Mouse (Mus musculus): ENCODE measurements around the gene Limch1. TPM values are rescaled to one million over a fixed set of nuclear protein-coding genes. Genes with fewer than 3 reads are reported as not detected.

Gene Limch1
- total RNA-seq, 2 experiments from 2014 or later, result 97.7 to 103 TPM

DNA sequence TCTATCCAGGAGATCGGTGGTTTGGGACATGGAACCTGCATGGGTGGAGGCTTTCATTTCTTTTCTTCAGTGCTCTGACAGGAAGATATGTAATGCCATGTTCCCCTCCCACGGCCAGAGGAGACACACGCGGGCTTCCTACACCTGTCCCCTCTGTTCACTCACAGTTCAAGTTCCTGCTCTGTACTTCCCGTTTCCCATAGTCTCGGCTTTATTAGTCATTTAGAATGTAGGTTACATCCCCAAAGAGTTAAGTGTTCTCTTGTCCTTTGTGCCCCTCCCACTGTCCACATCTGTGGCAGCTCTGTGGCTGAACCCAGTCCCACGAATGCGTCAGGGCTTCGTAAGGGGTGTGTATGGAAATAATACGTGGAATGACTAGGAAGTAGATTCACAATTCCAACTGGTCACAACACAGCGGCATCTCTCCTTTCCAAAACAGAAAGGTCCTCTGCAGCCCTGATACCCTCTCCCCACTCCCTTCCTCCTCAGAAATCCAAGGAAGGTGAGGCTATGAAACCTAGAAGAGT is 126.0 kb downstream of the Limch1 start:
- no peak for DNase-seq
- intact Hi-C loops (cut with DNase I), result no loop called here

DNA sequence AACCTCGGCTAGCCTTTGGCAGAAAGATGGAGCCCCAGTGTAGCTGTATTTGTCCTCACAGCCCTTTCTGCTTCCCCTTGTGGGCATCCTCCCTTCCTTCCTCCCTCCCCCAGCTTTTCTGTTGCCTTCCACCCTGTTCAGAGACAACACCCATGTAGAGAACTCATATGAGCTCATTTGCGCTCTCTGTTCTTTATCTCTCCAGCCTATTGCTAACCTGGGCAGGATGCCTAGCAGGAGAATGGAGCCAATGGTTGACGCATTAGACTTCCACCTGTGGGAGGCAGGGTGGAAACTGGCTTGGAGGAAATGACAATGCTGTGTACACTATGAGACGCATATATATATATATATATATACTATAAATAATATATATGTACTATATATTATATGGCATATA is 126.4 kb downstream of the Limch1 start:
- no peak for DNase-seq

DNA sequence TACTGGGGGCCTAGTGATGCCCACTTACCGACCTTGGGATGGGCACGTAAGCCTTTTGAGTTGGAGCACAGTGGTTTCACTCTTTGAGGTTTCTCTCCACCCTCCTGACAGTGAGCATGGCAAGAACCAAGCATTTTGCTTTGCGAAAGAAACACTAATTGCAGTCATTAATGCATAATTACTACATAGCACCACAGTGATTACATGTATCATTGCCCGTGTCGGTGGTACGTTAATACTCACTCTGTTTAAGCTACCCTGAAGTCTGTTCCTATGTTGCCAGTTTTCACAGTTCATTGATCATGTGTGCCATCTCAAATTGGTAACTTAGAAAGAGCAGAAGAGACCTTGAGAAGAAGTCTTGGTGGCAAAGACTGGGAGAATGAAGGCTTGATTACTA is 127.1 kb downstream of the Limch1 start:
- intact Hi-C loops (cut with DNase I), result no loop called here
- no peak for DNase-seq

More for the DNA sequence above, 126.4 kb downstream of the Limch1 start:
- intact Hi-C loops (cut with DNase I), result no loop called here

DNA sequence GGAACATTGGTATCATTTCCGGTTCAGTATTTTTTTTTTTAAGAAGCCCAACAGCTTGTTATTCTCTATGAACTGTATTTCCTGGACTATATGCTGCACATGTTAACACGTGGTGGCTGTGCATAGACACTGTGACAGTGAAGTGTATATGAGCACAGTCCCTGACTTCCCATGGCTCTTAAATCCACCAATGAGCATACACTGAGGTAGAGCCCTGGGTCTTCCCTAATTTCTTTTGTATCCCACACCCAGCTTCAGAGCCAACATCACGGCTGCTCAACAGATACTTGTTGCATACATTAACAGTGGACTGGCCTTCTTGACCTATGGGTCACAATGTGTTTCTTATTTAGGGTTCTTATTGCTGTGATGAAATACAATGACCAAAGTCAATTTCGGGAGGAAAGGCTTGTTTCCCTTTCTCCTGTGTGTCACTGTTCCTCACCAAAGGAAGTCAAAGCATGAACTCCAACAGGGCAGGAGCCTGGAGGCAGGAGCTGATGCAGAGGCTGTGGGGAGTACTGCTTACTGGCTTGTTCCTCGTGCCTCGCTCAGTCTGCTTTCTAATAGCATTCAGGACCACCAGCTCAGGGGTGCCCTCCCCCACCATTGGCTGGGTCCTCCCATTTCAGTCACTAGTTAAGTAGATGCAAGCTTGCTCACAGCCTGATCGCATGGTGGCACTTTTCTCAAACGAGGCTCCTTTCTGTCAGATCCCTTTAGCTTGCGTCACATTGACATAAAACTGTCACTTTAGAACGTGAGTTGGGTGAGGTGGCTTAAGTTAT is 130.6 kb downstream of the Limch1 start:
- no peak for DNase-seq
- intact Hi-C loops (cut with DNase I), result no loop called here

DNA sequence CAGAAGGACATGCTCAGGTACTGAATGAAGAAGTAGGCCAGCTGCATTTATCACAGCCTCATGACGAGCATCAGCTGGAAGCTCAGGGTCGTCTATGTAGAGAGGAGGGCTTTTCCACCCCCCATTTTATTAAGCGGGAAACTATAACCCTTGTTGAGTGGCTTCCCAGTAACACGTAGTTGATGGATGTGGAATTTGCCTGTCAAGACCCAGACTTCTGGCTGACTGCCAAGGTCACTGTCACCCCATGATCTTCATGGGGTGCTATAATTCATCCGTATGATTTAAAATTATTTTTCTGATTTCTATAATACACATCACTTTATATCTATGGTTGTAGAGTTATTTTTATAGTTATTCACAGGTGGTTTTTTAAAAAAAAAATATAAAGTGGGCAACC is 131.4 kb downstream of the Limch1 start:
- intact Hi-C loops (cut with DNase I), result no loop called here
- no peak for DNase-seq

DNA sequence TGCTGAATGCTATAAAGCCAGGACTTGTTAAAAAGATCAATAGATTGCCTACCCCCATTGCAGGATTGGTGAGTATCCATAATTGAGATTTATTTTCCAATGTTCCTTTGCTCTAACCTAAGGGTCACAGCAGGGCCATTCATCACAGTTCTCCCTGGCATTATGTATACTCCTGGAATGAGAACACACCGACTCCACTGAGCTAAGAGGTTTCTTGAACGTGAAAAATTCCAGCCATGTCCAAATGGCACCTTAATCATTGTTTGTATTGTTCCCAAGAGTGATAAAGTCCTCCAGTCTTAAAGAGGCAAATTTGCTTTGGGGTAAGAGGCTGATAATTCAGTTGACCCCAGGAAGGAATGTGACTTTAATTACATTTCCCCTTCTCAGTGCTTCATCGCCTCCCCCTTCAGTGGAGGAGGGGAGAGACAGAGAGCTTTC is 136.3 kb downstream of the Limch1 start:
- no peak for DNase-seq
- intact Hi-C loops (cut with DNase I), result no loop called here

DNA sequence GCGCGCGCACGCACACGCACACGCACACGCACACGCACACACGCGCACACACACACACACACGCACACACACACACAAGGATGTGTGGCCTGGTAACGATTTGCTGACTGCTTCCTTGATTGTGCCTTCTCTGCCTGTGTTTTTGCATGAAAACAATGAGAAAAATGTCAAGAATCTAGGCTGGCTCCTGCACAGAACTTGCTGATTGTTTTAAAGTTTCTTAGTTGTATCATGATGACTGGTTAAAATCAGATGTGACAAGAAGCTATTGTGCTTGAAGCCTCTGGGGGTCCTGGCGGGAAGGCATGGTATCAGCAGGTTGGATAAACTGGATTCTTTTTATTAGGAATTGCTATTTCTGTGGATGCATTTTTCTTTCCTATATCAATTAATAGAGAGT is 137.1 kb downstream of the Limch1 start:
- no peak for DNase-seq
- intact Hi-C loops (cut with DNase I), result no loop called here

DNA sequence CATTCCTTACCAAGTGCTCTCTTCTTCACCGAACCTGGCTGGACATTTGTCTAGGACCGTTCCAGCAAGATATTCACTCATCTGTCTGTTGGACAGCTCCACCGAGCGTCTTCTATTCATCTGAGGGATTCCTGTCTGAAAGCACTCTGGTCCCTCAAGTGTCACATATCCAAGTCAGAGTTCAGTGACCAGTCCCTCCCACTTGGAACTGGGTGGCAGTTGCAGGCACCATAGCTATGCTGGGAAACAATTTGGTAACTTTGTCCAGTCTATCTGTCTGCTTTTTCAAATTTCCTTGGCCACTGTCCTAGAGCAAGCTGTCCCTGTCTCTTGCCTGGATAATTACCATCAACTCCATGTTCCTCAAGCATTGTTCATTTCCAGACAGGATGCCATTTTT is 138.9 kb downstream of the Limch1 start:
- intact Hi-C loops (cut with DNase I), result no loop called here
- DNase-seq, result no peak

DNA sequence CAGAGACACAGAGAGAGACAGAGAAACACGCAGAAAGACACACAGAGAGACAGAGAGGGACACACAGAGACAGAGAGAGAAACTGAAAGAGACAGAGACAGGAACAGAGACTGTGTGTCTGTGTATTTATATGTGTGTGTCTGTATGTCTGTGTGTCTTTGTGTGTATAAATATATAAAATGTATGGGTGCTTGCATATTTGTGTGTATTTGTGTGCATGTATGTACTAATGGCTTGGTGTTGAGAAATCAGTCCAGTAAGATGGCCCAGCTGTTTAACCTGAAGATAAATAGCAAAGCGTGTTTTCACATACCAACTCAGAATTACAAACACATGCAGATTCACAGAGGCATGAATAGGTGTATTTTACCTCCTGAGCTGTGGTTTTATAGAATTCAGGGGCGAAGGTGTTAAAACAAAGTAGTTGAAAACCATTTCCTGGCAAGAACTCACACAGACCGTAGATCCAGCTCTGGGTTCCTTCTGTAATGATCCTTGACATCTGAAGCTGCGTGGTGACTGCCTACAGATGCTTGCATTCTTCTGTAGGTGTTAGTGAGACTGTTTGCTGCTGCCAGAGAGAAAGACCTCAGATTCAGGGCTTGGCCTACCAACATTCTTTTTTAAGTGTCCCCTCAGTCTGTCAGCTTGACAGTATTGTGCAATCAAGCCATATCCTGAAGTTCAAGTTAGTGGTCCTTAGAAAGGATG is 140.9 kb downstream of the Limch1 start:
- intact Hi-C loops (cut with DNase I), result no loop called here
- no peak for DNase-seq

DNA sequence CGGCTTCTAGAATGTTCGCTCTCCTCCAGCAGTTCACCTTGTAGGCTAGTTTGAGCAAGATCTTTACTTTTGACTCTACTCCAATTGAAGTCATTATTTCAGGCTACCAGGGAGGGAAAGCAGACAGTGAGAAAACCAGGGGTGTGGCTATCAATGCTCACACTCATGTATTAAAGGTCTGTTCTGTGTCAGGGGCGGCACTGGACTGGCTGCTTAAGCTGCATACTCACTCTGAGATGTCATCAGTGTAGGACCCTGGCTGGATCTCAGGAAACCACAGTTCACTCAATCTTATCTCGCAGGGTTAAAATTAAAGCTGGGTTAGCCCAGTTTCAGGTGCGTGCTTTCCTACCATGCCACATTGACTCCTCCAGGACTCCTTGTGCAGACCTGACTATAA is 142.4 kb downstream of the Limch1 start:
- intact Hi-C loops (cut with DNase I), result no loop called here
- DNase-seq, result no peak

DNA sequence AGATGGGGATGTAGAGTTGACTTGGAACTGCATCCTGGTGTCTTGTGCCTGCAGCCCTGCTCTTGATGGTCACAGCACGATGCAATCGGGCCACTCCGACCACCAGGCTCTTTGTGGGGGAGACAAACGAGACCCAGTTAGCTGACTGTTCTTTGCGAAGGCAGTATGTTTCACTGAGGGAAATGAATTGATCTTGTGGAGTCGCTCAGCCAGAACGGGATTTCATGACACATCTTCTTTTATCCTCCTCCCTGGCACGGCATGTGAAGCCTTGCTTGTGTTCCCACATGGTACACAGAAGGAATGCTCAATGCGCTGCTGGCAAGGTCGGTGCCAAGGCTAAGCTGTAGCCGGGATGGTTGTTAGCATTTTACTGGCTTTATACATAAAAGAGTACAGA is 143.7 kb downstream of the Limch1 start:
- DNase-seq, result no peak
- intact Hi-C loops (cut with DNase I), result no loop called here

DNA sequence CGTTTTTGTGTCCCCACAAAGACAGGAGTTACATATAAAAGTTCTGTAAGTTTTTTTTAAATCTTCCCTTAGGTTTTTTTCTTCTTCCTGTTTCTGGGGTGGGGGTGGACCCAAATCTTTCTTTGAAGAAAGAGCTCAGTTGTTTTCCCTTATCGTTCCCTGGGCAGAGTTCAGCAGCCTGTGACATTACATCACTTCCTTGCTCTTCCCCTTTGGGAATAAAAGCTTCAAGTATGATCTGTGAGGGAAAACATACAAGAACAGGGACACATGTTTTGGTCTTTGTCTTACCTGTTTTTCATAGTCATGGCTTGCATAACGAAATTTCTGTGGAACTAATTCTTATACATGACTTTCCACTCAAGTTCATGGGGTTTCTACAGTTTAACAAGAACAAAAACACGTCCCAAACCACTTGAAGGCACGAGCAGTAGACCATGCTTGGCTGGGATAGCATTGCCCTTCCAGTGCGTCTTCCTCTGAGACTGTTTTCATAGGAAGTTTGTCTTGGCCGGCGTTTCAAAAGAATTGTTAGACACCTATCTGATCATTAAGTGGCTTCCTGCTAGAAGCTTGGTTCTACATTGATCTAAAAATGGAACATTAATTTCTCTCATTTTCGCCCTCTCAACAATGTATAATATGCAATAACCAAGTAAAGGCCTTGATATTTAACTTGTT is 150.0 kb downstream of the Limch1 start:
- intact Hi-C loops (cut with DNase I), result no loop called here
- DNase-seq, result no peak

DNA sequence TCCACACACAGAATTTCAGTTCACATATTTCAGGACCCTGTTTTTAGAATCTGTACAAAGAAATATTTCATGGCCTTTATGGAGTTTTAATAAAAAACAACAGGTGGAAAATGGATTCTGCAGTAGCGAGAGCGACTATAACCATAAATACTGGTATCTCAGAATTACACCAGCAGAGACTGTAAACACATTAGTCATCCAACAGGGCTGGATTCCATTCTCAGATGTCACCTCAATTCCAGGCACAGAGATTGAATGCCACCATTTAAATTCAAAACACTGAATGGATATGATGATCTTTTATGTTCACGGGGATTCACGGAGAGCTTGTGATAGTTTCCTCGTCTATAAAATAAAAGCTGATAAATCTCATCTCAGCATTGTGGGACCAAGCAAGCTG is 152.0 kb downstream of the Limch1 start:
- intact Hi-C loops (cut with DNase I), result no loop called here
- DNase-seq, result no peak

DNA sequence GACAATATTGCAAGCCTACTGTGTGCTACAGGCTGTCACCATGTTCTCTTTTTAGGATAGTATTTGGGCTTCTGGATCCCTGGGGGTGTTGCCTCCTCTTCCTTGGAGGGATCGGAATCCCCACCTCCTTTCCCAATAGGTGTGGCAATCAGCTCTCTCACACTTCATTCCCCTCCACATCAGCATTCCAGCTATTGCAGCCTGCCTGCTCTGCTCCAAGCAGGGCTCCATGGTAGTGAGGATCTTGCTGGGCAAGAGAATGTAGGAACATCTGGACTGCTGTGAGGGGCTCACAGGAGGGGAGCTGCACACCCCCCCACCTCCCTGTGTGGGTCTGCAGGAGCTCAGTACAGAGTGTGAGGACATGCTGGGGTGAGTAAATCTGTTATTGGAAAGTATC is 152.6 kb downstream of the Limch1 start:
- intact Hi-C loops (cut with DNase I), result no loop called here

DNA sequence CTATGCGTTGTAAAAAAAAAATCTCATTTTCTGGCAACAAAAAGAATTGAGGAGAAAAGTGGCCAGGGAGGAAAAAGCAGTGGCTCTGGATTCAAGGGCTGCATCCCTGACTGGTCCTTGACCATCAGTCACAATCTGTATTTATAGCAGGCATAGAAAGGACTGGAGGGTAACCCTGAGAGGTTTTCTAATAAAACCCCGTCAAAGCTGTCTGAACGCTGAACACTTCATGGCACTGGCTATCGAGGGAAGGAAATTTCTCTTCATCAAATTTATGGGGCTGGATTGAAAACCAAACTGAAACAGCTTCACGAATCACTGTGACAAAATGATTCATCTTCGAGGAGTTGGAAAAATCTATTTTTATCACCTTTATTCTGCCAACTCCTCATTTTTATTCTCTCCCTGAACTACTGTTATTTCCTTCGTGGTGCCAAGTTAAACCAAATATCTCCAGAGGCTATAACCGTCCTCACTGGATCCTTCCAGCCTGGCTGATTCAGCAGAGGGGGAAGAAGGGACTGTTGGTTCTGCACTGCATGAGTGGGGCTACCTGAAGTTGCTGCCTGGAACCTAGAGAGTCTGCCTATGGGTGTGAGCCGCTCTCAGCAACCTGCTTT is 153.3 kb downstream of the Limch1 start:
- no peak for DNase-seq

More for the DNA sequence above, 152.6 kb downstream of the Limch1 start:
- no peak for DNase-seq

DNA sequence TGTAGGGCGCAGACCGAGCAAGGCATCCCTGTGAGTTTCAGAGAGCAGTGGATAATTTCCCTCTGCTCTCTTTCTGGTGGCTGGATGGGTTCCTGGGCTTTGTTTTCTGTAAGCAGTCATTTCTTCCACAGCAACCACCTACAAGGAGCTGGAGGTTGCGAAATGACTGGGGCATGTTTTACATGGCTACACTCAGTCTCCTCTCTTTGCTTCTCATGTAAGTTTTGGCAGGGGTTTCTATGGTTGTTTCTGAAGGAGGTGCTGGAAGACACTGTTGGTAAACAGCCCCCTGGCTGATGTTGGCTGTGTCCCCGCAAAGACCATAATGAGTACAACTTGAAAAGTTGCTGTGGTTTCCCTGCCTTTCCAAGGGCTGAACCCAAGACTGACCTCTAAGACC is 155.5 kb downstream of the Limch1 start:
- intact Hi-C loops (cut with DNase I), result no loop called here

More for the DNA sequence above, 153.3 kb downstream of the Limch1 start:
- intact Hi-C loops (cut with DNase I), result no loop called here

DNA sequence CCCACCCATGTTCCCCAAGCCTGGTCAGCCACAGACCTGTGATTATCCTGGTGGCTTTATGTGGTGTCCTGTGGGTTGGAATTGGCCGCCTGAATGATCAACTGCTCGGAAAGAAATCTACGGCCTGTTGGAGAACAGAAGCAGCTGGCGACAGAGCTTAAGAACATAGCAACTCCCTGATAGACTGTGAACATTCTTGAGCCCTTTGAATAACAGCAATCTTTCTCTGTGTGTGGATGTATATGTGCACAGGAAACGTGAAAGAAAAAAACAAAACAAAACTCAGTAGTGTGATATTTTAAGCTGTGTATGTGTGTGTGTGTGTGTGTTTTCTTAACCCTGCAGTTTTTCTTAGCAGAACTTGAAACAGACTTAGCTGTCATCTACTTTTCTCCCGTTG is 159.2 kb downstream of the Limch1 start:
- no peak for DNase-seq
- intact Hi-C loops (cut with DNase I), result no loop called here

More for the DNA sequence above, 155.5 kb downstream of the Limch1 start:
- no peak for DNase-seq

DNA sequence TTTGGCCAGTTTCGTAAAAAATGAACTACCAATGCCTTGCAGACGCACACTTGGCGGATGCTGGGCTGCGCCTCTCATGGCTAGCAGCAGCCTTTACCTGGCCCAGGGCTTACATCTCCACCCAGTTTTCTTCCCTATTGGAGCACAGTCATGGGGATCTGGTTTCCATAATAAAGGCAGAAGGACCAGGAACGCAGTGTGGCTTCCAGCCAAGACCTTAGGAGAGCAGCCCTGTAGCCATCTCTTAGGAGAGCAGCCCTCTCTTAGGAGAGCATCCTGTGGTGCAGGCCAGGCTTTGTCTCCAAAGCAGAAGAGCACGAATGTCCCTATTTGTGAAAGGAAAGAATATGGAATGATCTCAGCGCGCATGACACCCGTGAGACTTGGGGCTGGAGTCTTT is 163.3 kb downstream of the Limch1 start:
- no peak for DNase-seq
- intact Hi-C loops (cut with DNase I), result no loop called here

DNA sequence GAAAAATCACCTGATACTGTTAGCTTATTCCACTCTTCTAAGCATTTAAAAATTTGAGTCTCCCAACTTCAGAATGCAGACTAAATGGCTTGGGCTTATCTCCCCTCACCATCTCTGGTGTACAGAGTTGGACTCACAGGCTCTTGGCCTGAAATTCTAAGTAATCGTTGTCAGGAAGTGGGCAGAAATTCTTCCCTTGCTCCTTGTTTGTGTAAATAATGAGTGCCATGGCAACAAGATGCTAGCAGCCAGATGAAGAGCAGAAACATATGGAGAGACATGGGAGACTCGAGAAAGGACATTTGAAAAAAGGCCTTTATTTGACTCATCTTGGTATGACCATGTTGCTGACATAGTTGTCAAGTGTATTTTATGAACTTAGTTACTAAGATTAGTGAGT is 164.3 kb downstream of the Limch1 start:
- no peak for DNase-seq
- intact Hi-C loops (cut with DNase I), result no loop called here

DNA sequence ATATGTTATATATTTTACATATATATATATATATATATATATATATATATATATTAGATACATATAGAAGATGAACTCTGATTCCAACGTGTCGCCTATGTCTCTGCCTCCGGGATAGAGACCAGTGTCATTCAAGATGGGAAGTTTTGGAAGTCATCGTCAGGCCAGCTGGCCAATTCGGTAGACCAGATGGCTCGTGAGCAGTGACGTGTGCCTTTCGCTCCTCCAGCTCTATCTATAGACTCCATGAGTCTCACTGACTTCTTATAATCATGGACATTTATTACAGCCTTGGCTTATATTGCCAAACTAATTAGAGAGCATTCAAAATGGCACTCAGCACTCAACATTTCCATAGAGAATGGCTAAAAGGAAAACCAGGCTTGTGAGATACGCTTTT is 165.0 kb downstream of the Limch1 start:
- no peak for DNase-seq
- intact Hi-C loops (cut with DNase I), result no loop called here

DNA sequence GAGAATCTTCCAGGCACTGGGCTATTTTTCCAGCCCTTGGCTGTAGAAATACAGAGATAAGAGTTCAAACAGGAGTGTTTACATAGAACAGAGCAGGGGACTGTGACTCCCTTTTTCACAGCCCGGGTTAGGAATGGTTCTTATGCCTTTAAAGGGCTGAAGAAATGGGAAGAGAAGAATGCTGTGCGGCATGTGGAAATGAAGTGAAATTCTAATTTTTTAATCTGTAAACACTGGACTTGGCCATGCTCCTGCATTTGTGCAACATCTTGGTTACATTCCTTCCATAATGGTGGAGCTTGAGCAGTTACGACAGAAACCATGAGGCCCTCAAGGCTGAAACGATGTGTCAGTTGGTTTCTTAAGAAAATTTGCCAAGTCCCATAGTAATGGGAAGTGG is 165.4 kb downstream of the Limch1 start:
- DNase-seq, result no peak
- intact Hi-C loops (cut with DNase I), result no loop called here
